Mouse (Mus musculus): ENCODE data around the gene Tex44.

DNA sequence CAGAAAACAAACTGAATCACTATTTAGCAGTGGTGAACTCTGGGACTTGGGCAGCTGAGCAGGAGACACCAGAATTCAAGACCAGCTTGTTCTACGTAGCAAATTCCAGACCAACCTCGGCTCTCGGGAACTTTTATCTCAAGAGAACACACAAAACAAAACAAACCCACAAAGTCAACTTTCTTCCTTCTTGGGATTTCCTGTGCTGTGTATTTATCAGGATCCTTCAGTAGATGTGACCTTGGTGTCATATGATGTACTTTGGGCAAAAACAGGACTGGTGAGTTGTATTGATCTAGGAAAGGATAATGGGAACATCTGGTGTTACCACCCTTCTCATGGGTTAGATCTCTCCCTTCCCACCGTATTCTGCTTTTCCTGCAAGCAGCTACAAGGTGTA lies 6.6 kb downstream of the Tex44 start:
- no peak for TF ChIP-seq POLR2A (IDR thresholded peaks at IDR 0.05; ENCODE audit: low read depth, low read length)
- no peak for TF ChIP-seq CTCF (IDR thresholded peaks at IDR 0.05; ENCODE audit: extremely low read depth, insufficient read depth, insufficient read length, insufficient replicate concordance)
